Mouse (Mus musculus): ENCODE data around the gene Psmb9. TPM values are rescaled to one million over a fixed set of nuclear protein-coding genes. Genes with fewer than 3 reads are reported as not detected.

The Psmb9 gene
- polyA plus RNA-seq, 1 experiment, result 0.26 TPM

DNA sequence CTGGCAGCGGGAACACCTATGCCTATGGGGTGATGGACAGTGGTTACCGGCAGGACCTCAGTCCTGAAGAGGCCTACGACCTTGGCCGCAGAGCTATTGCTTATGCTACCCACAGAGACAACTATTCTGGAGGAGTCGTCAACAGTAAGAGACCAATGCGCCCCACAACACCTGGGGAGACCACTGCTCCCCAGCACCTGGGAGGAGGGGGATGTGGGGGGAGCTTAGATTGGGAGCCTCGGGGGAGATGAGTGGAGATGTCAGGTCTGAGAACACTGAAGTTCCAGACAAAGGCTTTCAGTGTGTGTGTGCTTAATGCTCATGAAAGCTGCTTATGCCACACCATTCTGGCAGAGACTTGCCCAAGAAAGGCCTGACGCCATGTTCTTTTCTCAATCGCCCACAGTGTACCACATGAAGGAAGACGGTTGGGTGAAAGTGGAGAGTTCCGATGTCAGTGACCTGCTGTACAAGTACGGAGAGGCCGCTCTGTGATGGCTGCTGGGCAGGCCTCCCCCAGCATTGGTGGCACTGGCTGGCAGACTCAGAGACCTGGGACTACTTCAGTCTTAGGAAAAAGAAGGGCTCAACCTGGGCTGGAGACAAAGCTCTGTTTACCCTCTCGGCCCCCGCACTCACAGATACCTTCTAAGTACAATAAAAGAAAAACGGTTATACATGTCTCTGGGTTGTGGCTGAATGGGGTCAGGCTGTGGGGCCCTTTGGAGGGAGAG, 13.4 kb upstream of the Psmb9 start:
- Histone ChIP-seq H3K36me3 (ENCODE audit: control insufficient read depth, insufficient read depth) (no peaks in the 10 kb centered on the region), H3K4me3 (no peak overlapping the region), H3K4me2 (ENCODE audit: low read depth) (no peak overlapping the region), H3K79me2 (ENCODE audit: control insufficient read depth, insufficient read depth) (no peaks in the 10 kb centered on the region), H3ac (ENCODE audit: control insufficient read depth, insufficient read length) (no peak overlapping the region), H3K27me3 (ENCODE audit: control insufficient read depth, insufficient read depth, insufficient read length) (peaks cover 36% of the 10 kb centered on the region)
- TF ChIP-seq TCF3 (IDR thresholded peaks at IDR 0.05; ENCODE audit: insufficient read length, low read depth) (no peak), MYOG (IDR thresholded peaks at IDR 0.05; ENCODE audit: control insufficient read depth in 1 of 3, insufficient read depth in 1 of 3, insufficient read length in 2 of 3, low read depth in 2 of 3) (no peak), TCF12 (IDR thresholded peaks at IDR 0.05; ENCODE audit: insufficient read depth, poor library complexity, severe bottlenecking) (no peak), MYOD1 (IDR thresholded peaks at IDR 0.05; ENCODE audit: control insufficient read depth in 1 of 3, insufficient read length in 2 of 3, low read depth in 2 of 3) (no peak), USF1 (IDR thresholded peaks at IDR 0.05; ENCODE audit: low read depth) (no peak), POLR2A (IDR thresholded peaks at IDR 0.05; ENCODE audit: insufficient read length, low read depth) (no peak)

DNA sequence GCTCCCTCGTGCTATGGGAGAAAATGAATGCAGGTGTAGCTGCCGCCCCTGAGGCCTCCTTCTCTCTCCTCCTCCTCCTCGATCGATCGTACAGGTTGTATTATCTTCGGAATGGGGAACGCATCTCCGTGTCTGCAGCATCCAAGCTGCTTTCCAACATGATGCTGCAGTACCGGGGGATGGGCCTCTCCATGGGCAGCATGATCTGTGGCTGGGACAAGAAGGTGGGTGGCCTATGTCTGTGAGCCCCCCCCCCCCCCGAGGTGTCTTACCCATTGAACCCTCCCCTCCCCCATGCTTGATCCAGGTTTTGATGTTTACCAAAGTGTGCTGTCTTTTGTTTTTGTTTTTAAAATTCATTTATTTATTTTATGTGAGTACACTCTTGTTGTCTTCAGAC, 12.5 kb upstream of the Psmb9 start:
- Histone ChIP-seq H3K36me3 (ENCODE audit: control insufficient read depth, insufficient read depth) (no peaks in the 10 kb centered on the region), H3K4me3 (no peak overlapping the region), H3K27me3 (ENCODE audit: control insufficient read depth, insufficient read depth, insufficient read length) (peaks cover 36% of the 10 kb centered on the region), H3K79me2 (ENCODE audit: control insufficient read depth, insufficient read depth) (no peaks in the 10 kb centered on the region), H3ac (ENCODE audit: control insufficient read depth, insufficient read length) (no peak overlapping the region), H3K4me2 (ENCODE audit: low read depth) (no peak overlapping the region)
- no peak for TF ChIP-seq TCF3 (IDR thresholded peaks at IDR 0.05; ENCODE audit: insufficient read length, low read depth)
- TF ChIP-seq SRF (IDR thresholded peaks at IDR 0.05; ENCODE audit: control insufficient read depth, insufficient read length, low read depth), result no peak
- no peak for TF ChIP-seq USF1 (IDR thresholded peaks at IDR 0.05; ENCODE audit: low read depth)
- no peak for TF ChIP-seq MAX (IDR thresholded peaks at IDR 0.05; ENCODE audit: low read depth)
- TF ChIP-seq MYOD1 (IDR thresholded peaks at IDR 0.05; ENCODE audit: control insufficient read depth in 1 of 3, insufficient read length in 2 of 3, low read depth in 2 of 3), result no peak

DNA sequence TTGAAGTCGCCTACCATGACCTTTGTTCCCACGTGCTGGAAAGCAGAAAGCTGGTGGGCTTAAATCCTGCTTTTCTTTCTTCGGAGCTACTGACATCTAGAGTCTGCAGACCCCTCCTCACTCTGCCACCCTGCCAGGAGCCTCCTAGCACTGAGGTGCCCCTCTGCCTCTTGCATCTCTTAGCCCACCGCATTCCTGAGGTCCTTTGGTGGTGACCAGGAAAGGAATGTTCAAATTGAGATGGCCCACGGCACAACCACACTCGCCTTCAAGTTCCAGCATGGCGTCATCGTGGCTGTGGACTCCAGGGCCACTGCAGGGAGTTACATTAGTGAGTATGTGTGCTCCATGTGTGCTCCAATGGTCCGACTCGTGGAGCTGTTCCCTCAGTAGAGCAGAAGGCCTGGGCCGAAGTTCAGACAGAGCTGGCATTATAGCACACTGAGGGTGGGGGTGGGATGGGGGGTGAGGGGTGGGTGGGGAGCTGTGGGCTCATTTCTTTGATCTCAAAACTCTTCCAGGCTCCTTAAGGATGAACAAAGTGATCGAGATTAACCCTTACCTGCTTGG, 11.6 kb upstream of the Psmb9 start:
- no peak for TF ChIP-seq MYOD1 (IDR thresholded peaks at IDR 0.05; ENCODE audit: control insufficient read depth in 1 of 3, insufficient read length in 2 of 3, low read depth in 2 of 3)
- TF ChIP-seq CEBPB (IDR thresholded peaks at IDR 0.05; ENCODE audit: insufficient read depth, poor library complexity, severe bottlenecking), result no peak
- TF ChIP-seq MYOG (IDR thresholded peaks at IDR 0.05; ENCODE audit: control insufficient read depth in 1 of 3, insufficient read depth in 1 of 3, insufficient read length in 2 of 3, low read depth in 2 of 3), result no peak
- TF ChIP-seq POLR2A (IDR thresholded peaks at IDR 0.05; ENCODE audit: insufficient read length, low read depth), result no peak
- no peak for TF ChIP-seq MAX (IDR thresholded peaks at IDR 0.05; ENCODE audit: low read depth)
- no peak for TF ChIP-seq USF1 (IDR thresholded peaks at IDR 0.05; ENCODE audit: low read depth)
- no peak for TF ChIP-seq E2F4 (IDR thresholded peaks at IDR 0.05; ENCODE audit: insufficient read depth)
- no peak for TF ChIP-seq TCF12 (IDR thresholded peaks at IDR 0.05; ENCODE audit: insufficient read depth, poor library complexity, severe bottlenecking)
- TF ChIP-seq SRF (IDR thresholded peaks at IDR 0.05; ENCODE audit: control insufficient read depth, insufficient read length, low read depth), result no peak
- TF ChIP-seq REST (IDR thresholded peaks at IDR 0.05; ENCODE audit: insufficient read depth, insufficient read length), result no peak
- no peak for TF ChIP-seq TCF3 (IDR thresholded peaks at IDR 0.05; ENCODE audit: insufficient read length, low read depth)
- H3ac ChIP-seq (ENCODE audit: control insufficient read depth, insufficient read length), result no peak overlapping the region
- no peak overlapping the region for H3K4me3 ChIP-seq
- H3K27me3 ChIP-seq (ENCODE audit: control insufficient read depth, insufficient read depth, insufficient read length), result peaks cover 45% of the 10 kb centered on the region
- no peak overlapping the region for H3K4me2 ChIP-seq (ENCODE audit: low read depth)
- no peaks in the 10 kb centered on the region for H3K36me3 ChIP-seq (ENCODE audit: control insufficient read depth, insufficient read depth)
- H3K79me2 ChIP-seq (ENCODE audit: control insufficient read depth, insufficient read depth), result no peaks in the 10 kb centered on the region

DNA sequence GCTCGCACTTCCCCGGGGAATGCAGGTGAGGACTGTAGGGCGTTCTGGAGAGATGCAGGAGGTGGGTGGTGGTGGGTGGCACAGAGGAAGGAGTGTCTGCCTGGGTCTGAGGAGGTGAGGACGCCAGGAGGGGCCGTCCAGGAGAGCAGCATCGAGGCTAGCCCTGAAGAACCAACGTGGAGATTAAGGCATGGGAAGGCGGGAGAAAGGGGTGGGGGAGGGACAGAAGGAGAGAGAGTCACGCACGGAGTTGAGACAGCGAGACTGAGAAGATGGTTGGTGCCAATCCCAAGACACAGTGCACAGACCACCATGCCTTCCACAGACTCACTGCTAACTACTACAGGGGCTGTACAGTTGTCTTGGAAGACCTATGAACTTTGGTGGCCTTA, 11.0 kb upstream of the Psmb9 start:
- Histone ChIP-seq H3K36me3 (ENCODE audit: control insufficient read depth, insufficient read depth) (no peaks in the 10 kb centered on the region), H3K4me2 (ENCODE audit: low read depth) (peak overlapping the region; percentile 64), H3K79me2 (ENCODE audit: control insufficient read depth, insufficient read depth) (no peaks in the 10 kb centered on the region), H3K27me3 (ENCODE audit: control insufficient read depth, insufficient read depth, insufficient read length) (peaks cover 51% of the 10 kb centered on the region), H3ac (ENCODE audit: control insufficient read depth, insufficient read length) (no peak overlapping the region), H3K4me3 (peak overlapping the region; percentile 7)
- TF ChIP-seq CEBPB (IDR thresholded peaks at IDR 0.05; ENCODE audit: insufficient read depth, poor library complexity, severe bottlenecking) (no peak), SRF (IDR thresholded peaks at IDR 0.05; ENCODE audit: control insufficient read depth, insufficient read length, low read depth) (no peak), POLR2A (IDR thresholded peaks at IDR 0.05; ENCODE audit: insufficient read length, low read depth) (no peak), TCF3 (IDR thresholded peaks at IDR 0.05; ENCODE audit: insufficient read length, low read depth) (no peak), REST (IDR thresholded peaks at IDR 0.05; ENCODE audit: insufficient read depth, insufficient read length) (no peak), TCF12 (IDR thresholded peaks at IDR 0.05; ENCODE audit: insufficient read depth, poor library complexity, severe bottlenecking) (no peak), USF1 (IDR thresholded peaks at IDR 0.05; ENCODE audit: low read depth) (no peak), MAX (IDR thresholded peaks at IDR 0.05; ENCODE audit: low read depth) (no peak), POLR2AphosphoS2 (IDR thresholded peaks at IDR 0.05; ENCODE audit: insufficient read length, low read depth) (no peak), MYOD1 (IDR thresholded peaks at IDR 0.05; ENCODE audit: control insufficient read depth in 1 of 3, insufficient read length in 2 of 3, low read depth in 2 of 3) (no peak)

Measured in myocyte (in vitro differentiated cells).